Mouse (Mus musculus): Measurements from ENCODE around the gene Pbp2.

- TF ChIP-seq CTCF (IDR thresholded peaks at IDR 0.05; ENCODE audit: low read depth) (no peak), EP300 (optimal IDR thresholded peaks at IDR 0.05) (no peak)
Measured at GRCm38 (mm10) chr6:135267221-135267620, 43.0 kb downstream of the Pbp2 start.
